Mouse (Mus musculus) T-cell, adult 2 months (primary cell): Measurements from ENCODE around the gene Olfr134.
"Not testable (repeated sequence)": the region's sequence is repeated elsewhere in the genome, so short reads cannot be mapped to it uniquely, and the experiment has no call there.

Experiments
- DNase-seq: peaks from one replicate; pipeline ENCODE4 v3.0.0; 2022; ENCODE audit warnings: low spot score

The Olfr134 gene

DNA sequence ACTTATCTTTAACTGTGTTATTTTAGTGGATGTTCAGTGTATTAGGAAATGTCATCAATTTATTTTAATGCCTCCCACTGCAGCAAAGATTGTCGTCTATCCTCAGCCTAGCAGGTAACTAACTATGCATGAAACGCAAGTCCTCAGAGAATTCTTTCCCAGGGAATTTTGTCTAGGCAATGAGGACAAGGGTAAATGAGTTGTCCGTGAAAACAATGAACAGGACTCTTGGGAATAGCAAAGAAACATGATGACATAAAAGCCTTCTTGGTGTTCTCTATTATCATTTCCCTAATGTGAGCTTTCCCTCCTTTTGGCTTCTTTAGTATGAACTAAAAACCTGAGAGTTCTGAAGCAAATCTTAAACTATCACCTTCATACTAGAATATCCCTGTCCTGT is at the start of gene Olfr134:
Gene Olfr134, plus strand, starts transcription at position 301 of the 400 bp plus-strand sequence.
- no peak for DNase-seq

DNA sequence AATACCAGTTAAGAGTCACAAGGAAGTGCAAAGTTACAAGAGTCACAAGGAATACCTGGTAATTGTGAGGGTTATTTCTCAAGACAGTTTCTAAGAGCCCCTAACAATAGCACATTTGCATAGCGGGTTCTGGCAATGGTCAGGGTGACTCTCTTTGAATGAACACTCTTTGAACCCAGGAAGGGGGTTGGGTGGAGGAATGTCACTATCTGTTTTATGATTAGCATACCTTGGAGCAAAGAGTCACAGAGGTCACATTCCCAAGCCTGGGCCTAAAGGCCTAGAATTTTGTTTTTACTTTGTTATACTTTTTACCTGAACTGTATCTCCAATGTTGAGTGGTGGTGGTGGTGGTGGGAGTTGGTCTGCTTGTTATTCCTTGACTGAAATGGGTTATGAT is 47.0 kb upstream of the Olfr134 start:
- not testable (repeated sequence) for DNase-seq

DNA sequence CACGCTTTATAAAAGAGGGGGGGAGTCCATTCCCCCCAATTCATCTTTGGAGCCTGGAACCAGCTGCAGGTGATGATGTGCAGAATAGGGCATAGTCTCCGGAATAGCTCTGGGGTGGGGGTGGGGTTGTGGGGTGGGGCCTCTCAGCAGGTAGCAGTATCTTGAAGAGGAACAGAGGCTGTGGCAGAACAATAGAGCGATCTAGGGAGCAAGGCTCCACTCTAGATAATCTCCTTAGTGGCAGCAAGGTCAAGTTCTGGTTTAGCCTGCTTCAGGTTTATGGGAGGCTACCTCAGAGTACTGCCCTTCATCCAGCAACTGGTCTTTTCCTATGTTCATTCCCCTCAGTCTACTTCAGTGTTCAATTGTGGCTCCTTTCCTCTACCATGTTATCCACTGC is 45.8 kb upstream of the Olfr134 start:
- not testable (repeated sequence) for DNase-seq

GRCm38 (mm10) chr17:38134426-38134825 is 36.8 kb upstream of the Olfr134 start, which contains the start of gene Olfr132:
Gene Olfr132 (minus strand): TSS chr17:38134526.
- DNase-seq: no peak

GRCm38 (mm10) chr17:38144981-38145380 is 26.2 kb upstream of the Olfr134 start, which contains the start of gene Olfr133:
Gene Olfr133 (plus strand): TSS chr17:38145281.
- no peak for DNase-seq

DNA sequence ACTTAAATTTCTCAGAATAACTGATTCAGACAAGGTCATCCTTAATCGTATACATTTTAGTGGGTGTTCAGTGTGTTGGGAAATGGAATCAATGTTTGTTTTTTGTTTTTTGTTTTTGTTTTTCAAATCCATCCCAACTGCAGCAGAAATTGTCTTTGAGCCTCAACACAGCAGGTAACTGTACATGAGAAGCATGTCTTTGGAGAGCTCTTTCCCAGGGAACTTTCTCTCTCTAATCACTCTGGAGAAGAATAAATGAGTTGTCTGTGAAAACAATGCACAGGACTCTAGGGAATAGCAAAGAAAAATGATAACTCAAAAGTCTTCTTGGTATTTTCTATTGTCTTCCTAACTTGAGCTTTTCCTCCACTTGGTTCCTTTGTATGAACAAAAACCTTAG is 32.8 kb downstream of the Olfr134 start, which contains the start of gene Olfr135:
Gene Olfr135, plus strand, starts transcription at position 301 of the 400 bp plus-strand sequence.
- DNase-seq: no peak
